Mouse (Mus musculus): ENCODE measurements around the gene Bag5. TPM values are rescaled to one million over a fixed set of nuclear protein-coding genes. Genes with fewer than 3 reads are reported as not detected.

The Bag5 gene
- polyA plus RNA-seq, 1 experiment: 0.63 TPM

DNA sequence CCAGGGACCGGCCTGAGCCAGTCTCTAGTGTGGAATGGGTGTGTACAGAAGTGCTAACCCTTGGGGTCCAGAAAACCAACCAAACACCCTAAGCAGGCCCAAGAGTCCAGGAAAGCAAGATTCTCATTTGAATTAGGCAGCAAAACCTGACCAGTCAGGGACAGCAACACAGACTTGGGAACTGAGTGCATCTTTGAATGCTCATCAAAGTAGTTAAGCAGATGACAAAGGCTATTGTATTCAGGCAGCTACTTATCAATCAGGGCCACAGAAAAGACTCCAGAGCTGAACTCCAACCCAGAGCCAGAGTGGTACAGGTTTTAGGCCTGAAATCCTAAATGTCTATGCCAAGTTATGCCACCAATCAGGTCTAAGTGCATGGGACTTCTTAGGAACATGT is 52.4 kb downstream of the Bag5 start:
- no peaks in the 10 kb centered on the region for H3K9me3 ChIP-seq (ENCODE audit: control insufficient read depth, low read length)
- no peaks in the 10 kb centered on the region for H3K27me3 ChIP-seq (ENCODE audit: control insufficient read depth)
- peaks cover 39% of the 10 kb centered on the region for H3K36me3 ChIP-seq (ENCODE audit: control insufficient read depth)
- no peak for TF ChIP-seq TAL1 (IDR thresholded peaks at IDR 0.05; ENCODE audit: low read length)
- no peak for TF ChIP-seq GATA1 (IDR thresholded peaks at IDR 0.05; ENCODE audit: low read length)
- no peak overlapping the region for H3K4me3 ChIP-seq (replicated peaks)
- no peaks in the 10 kb centered on the region; the same call in 1 of the 2 replicates for H3K4me1 ChIP-seq (ENCODE audit: control insufficient read depth)

Other genes with a start within 250 kb of the Bag5 start
- not detected in 2 replicates for gene Gm266, start 227.4 kb downstream of the Bag5 start, polyA plus RNA-seq (2012)
- gene Eif5, start 175.2 kb downstream of the Bag5 start, polyA plus RNA-seq (2012): 16.6 and 23.0 TPM in 2 replicates
- gene Mark3, start 138.7 kb downstream of the Bag5 start, polyA plus RNA-seq (2012): 2.0 and 2.4 TPM in 2 replicates
- gene Ckb, start 40.9 kb downstream of the Bag5 start, polyA plus RNA-seq (2012): 0.38 and 0.69 TPM in 2 replicates
- 0.69 and 0.96 TPM in 2 replicates for gene Trmt61a, start 35.2 kb downstream of the Bag5 start, polyA plus RNA-seq (2012)
- 7.8 and 8.4 TPM in 2 replicates for gene Apopt1, start within 50 bp of the Bag5 start, polyA plus RNA-seq (2012)
- 2.9 and 3.9 TPM in 2 replicates for gene Klc1, start 45.6 kb upstream of the Bag5 start, polyA plus RNA-seq (2012)
- 0.85 and 1.6 TPM in 2 replicates for gene Xrcc3, start 100.6 kb upstream of the Bag5 start, polyA plus RNA-seq (2012)
- 1.7 TPM in 2 replicates for gene Zfyve21, start 100.9 kb upstream of the Bag5 start, polyA plus RNA-seq (2012)
- 0.79 and 0.81 TPM in 2 replicates for gene Ppp1r13b, start 194.9 kb upstream of the Bag5 start, polyA plus RNA-seq (2012)